Mouse (Mus musculus): ENCODE measurements around the gene Plcxd2.

The Plcxd2 gene

DNA sequence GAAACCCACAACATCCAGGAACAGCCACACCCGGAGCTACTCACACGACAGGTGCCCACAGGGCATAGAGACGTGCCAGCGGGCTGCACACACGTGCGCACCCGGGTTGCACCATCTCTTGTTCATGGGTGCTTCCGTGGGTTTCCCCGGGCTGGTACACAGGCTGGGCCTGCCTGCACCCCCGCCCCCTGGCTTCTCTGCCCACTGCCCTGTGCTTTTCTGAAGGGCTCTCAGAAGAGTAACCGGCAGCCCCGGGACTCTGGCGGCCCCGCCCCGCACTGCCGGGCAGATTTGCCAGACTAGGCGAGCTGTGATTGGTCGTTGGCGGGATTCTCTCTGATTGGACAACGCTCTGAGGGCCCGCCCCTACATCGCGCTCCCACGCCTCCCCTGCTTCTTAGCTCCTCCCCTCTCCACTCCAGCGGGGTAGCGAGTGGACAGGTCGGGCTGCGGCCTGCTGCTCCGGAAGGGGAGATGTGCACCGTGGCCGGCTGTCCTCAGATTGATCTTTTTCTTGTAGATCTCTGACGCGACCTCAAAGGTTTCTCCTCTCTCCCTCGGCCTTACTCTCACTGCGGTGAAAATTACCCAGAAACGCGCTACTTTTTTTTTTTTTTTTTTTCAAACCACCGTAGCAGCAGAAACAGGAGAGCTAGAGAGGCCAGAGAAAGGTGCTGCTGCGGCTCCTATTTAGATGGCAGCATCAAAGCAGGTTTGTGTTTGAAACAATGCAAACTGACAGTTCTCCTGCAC, at the start of gene Plcxd2:
TSS of gene Plcxd2 (minus strand) at position 66 of the 753 bp plus-strand sequence.
- DNase-seq (ENCODE audit: low spot score in 2 of 2) = peak; percentile 86 to 93

DNA sequence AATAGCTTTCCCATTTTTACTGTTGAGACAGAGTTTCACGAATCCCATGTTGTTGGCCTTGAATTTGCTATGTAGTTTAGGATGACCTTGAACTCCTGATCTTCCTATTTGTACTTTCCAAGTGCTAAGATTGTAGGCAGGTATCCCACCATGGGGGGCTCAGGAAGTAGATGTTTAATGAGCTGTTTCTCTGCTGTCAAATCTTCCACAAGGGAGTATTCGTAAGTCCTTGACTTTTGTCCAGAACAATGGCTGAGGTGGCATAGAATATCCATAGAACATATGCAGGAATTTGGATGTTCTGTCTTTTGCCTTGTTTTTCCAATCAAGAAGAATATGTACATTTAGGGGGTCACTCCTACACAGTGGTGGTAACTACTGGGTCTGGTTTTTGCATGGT, 36.9 kb upstream of the Plcxd2 start:
- DNase-seq (ENCODE audit: low spot score in 2 of 2) = no peak

DNA sequence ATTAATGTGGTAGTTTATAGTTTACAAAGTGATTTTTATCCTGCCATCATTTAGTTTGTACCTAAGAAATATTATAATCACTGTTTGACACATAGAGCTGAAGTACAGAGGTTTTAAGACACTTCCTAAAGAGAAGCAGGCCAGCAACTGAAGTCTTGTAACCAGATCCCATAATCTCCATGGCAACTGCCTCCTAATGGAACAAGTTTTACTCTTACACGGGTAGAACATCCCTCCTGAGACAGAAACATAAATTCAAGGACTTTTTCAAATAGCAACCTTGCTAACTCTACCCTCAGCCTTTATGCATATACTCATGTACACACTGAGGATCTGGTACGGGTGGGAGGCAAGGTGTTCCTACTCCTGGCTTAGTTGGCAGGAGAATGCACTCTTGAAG, 26.2 kb upstream of the Plcxd2 start:
- no peak for DNase-seq (ENCODE audit: low spot score in 2 of 2)

DNA sequence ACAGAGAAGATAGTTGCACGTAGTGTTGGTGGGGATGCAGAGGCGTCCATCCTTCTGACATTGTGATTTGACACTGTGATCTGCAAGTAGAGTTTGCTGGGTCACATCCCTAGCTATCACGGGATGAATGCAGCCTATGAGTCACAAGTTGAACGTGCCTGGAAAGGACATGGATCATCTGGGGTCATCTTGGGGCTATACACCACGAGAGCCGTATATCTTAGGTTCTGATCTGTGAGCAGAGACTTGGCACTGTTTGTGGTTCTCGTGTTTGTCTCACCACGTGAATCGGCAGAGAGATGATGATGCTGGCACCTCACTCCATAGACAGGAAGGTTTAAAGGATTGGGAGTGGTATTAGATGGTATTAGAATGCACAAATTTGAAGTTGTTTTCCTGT, 23.9 kb upstream of the Plcxd2 start:
- DNase-seq (ENCODE audit: low spot score in 2 of 2) = no peak

DNA sequence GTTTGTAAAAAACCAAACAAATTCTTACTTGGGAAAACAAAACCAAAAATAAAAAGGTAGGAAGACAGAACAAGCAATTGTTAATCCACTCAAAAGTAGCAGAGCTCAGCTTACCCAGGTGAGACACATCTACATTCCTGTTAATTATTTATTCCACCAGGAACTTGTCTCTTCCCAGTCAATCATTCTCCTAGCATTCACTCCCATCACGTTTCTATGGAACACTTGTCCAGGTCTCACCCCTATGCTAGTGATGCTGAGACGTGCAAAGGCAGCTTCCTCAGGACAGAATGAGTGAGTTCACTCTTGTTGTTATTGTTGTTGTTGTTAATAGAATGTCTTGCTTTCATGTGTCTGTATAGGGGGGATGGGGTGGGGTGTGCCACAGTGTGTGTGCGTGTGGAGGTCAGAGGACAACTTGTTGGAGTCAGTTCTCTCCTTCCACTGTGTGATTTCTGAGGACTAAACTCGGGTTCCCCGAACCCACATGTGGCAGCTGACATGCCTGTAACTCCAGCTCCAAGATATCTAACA, 13.0 kb upstream of the Plcxd2 start:
- no peak for DNase-seq (ENCODE audit: low spot score in 2 of 2)

DNA sequence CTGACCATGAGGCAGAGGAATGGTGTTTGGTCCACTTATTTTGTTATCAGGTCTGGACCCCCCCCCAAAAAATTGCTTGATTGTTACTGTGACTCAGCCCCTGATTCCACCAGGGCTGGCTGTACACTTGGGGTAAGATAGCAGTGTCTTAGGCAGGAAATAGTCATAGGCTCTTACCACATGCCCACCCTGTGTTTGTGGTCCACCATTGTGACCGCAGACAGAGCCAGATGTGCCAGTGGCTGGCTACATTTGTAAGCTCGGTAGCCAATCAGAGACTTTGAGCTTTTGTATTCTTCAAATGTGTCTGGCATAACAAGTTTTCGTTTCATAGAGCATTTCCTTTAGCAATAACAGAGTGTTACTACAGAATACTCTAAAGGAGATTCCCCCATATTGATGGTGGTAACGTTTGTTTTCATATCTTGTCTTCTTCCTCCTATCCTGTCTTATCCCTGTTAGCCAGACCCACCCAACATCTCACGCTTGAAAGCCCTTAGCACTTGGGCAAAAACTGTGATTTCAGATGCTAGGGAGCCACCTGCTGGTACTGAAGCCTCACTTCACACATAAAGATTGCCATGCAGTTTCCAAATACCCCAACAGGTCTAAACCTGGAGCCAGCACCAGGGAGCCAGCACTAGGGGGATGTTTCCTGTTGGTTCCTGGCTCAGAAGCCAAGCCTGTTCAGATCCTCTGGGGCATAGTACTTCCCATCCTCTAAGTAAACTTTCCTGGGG, 12.3 kb upstream of the Plcxd2 start:
- DNase-seq (ENCODE audit: low spot score in 2 of 2) = peak; percentile 29 to 40

DNA sequence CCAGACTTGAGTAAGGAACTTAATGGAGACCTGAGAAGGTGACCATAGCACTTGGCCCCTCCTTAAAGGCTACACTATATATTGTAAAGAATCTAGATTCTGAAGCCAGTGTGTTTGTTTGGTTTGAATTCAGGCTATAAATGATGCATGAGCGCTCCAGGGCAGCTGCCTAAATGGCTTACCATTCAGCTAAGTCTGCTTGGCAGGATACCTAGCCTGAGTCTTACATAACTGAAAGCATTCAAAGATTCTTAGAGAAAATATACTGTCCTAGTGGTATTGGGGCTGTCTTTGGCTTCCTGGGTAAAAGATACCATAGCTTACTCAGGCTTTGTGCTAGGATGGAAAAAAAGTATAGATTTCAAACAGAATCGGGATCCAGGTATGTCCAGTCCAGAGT, 11.3 kb upstream of the Plcxd2 start:
- no peak for DNase-seq (ENCODE audit: low spot score in 2 of 2)

DNA sequence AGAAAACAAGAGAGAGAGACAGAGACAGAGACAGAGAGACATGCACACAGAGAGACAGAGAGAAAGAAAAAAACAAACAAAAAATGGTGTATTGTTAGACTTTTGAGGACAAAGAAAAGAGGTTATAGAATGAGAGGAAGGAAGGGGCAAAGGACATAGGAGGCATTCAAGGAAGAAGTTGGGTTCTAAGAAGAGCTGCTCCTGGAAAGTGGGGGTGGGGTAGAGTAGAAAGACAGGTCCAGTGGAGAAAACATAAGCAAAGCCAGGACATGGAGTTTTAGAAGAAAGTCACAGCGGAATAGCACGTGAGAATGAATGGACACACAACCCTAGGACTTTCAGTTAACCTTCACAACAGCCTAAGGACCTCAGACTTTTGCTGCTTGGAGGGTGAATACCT, 10.4 kb upstream of the Plcxd2 start:
- DNase-seq (ENCODE audit: low spot score in 2 of 2) = no peak

DNA sequence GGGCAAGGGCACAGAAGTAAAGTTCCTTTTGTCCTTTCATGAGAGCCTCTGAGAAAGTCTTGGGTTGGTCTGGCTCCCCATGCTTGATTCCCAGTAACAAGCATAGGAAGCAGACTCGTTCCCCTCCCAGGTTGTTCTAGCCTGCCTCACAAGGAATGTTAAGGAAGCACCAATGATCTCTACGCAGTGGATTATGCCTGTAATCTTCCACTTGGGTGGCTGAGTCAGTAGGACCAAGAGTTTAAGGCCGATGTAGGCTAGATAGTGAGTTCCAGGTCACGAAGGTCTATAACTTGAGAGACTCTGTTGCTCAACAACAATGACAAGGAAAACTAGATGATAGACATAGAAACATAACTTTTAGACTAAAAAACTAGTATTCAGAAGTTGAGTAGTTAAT, 9.8 kb upstream of the Plcxd2 start:
- DNase-seq (ENCODE audit: low spot score in 2 of 2) = no peak

DNA sequence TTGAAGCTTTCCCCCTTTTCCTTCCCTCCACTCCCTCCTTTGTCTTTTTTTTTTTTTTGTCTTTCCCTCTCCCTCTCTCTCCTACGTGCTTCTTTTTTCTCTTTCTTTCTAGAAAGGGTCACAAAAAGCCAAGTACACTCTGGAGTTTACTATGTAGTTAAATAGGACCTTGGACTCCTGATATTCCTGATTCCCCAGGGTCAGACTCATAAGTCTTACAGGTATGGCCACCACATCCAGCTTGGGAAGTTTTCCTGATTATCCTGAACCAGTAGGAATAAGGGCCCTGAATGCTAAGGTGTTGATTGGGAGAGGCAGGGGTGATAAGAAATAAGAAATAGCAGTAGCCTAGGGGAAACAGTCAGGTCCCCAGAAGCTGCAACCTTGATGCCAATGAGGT, 9.3 kb upstream of the Plcxd2 start:
- no peak for DNase-seq (ENCODE audit: low spot score in 2 of 2)

DNA sequence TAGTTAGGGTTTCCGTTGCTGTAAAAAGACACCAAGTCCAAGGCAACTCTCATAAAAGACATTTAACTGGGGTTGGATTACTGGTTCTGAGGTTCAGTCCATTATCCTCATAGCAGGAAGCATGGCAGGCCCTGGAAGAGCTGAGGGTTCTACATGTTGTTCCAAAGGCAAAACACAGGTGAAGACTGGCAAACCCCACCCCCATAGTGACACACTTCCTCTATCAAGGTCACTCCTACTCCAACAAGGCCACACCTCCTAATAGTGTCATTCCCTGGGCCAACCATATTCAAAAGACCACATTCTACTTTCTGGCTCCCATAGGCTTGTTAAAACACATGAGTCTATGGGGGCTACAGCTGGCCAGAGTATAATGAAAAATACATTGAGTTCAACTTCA, 1.7 kb upstream of the Plcxd2 start:
- no peak for DNase-seq (ENCODE audit: low spot score in 2 of 2)

DNA sequence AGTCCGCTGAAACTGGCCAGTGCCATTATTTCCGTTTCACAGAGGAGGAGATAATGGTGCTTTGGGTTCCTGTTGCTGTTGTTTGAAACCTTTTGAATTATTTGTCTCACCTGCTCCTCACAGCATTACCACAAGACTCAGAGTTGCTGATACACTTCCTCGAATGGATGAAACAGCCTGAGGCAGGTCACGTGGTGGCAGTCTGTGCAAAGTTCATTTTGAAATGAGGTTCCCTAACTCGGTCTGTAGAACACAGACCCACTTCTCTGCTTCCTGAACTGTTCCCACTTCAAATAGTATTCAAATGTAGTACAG, 845 bp upstream of the Plcxd2 start:
- DNase-seq (ENCODE audit: low spot score in 2 of 2) = peak in 1 of 2 experiments; percentile 10

DNA sequence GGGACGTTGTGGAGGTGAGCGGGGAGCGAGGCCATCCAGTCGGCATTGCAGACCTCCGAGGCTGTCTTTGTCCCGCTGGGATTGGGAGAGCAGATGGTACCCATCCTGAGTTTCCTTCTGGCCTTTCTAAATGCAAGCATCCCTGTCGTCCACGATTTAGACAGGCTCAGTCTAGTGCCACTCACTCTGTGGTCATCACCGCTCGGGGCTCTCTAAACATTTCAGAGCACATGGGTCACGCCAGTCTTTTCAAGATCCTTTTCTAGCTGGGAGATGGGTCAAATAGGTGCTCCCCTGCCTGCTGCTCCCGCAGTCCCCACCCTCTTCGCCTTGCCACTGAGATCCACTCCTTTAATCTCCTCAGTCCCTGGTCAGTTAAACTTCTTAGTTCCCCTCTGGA, 301 bp downstream of the Plcxd2 start:
- no peak for DNase-seq (ENCODE audit: low spot score in 2 of 2)

DNA sequence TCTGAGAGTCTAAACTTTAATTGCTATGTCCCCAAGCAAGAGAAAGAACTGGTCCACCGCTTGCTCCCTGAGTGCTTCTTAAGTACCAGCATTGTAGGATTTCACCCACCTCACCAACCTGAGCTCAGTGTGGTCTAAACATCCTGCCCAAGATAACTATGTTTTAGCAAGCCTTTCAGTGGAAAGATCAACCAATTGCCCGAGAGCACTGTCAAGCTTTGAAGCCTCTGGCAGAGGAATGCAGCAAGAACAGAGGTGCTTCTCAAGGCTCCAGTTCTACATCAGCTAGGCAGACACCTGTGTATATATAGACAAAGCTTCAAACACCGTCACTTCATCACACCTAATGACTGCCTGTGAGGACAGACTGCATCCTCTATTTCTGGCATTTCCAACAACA, 1.3 kb downstream of the Plcxd2 start:
- no peak for DNase-seq (ENCODE audit: low spot score in 2 of 2)

DNA sequence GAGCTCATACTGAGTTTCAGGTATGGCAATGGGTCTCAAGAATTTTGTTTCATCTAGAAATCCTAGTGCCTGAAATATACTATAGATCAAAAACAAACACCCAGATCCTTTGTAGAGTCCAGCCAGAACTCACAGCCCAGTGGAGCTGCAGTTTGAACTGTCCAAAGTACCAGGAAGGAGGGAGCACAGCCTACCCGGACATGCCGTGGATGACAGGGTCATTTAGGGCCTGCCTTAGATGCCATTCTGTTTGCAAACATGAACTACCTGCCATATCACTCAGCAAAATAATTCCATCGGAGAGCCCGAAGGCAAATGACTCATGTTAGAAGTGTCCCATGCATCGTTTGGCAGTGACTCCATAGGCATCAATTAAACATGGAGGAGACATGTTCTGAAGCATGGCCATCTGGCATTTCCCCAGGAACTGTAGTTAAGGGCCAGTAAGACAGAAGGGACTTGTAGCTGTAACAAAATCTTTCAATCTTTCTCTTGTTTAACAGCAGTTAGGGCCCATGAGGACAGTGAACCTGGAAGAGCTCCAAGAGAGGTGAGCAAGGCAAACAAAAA, 1.9 kb downstream of the Plcxd2 start:
- DNase-seq (ENCODE audit: low spot score in 2 of 2) = no peak

DNA sequence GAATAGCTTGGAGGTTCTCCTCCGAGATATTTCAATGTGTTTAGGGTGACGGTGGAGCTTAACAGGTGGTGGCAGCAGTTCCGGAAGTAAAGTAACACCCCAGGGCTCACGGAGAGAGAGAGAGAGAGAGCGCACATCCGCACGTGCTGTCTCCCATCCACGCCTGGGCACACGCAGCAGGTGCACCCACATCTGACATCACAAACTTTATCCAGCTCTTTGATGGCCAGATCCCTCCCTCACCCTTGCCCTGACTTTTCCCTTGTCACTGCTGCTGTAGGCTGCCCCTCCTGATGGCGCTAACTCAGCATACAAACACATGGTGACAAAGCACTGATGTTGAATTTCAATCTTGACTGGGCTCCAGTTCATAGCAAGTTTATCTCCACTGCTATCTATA, 3.8 kb downstream of the Plcxd2 start:
- no peak for DNase-seq (ENCODE audit: low spot score in 2 of 2)

DNA sequence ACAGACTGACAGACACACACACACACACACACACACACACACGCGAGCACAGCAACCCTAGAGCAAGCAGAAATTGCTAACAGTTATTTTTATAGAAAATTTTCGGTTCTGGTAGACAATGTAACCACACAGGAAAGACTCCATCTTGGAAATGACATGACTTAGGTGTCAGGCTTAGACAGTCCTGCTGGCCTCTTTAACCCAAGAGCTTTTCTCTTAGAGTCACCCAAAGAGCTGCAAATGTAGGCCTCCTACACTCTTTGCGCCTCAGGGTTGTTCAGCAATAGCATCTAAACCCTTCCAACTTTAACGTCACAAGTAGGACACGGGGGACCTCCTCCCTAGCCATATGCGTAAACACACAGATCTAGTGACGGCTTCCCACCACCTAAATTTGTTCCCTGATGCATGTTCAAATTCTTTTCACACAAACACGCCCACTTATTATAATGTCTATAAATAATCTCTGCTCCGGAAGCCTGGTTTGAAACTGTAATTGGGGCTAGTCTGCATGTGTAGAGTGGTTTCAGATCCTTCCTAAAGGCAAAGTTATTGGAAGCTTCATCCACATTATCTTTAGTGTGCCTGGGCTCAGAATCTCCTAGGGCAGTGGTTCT, 8.4 kb downstream of the Plcxd2 start:
- no peak for DNase-seq (ENCODE audit: low spot score in 2 of 2)

DNA sequence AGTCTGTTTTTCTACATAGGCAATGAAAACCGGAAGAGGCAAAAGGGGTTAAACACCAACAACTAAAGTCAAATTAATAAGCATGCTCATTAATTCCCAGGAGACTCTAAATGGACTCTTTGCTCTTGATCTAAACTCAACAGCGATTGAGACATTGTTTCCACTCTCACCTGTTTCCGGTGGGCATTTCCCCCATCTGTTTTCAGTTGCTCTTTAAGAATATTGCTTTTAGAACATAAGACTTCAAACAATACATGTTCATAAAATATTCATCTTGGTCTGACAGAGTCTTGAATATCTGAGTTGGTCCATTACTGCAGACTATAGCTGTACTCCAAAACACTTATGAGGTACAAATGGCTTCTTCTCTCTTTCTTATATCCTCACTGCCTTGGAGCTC, 9.0 kb downstream of the Plcxd2 start:
- DNase-seq (ENCODE audit: low spot score in 2 of 2) = no peak

DNA sequence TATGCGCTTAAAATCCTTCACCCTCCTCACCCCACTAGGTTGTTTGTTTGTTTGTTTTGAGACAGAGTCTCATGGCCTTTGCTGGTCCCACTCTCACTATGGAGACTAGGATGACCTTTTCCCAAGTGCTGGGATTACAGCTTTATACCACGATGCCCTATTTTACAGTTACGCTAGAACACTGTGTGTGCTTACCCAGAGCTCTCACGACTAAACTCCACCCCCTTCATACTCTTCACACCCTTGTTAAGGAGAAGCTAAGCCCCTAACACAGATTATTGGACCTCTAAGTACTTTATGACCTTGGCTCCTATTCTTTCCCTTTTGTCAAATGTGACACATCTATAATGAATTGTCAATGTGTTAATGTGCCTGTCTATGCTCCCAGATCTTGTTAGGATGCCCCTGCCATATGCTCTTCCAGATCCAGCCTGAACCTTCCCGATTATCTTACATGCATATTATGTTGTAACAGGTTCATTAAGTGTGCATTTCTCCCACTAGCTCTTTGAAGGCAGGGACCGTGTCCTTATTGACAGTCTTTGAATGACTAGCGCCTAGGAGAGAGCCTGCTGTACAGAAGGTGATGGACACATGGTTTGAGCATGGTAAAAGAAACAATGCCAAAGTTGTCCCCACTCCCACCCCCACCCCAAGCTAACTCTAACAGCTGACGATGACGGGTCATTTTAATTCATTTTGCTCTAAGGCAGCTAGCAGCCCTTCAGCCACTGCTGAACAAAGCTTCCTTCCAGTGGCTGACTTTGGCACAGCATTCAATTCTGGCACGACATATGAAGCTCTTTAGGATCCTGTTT, 10.4 kb downstream of the Plcxd2 start:
- no peak for DNase-seq (ENCODE audit: low spot score in 2 of 2)

DNA sequence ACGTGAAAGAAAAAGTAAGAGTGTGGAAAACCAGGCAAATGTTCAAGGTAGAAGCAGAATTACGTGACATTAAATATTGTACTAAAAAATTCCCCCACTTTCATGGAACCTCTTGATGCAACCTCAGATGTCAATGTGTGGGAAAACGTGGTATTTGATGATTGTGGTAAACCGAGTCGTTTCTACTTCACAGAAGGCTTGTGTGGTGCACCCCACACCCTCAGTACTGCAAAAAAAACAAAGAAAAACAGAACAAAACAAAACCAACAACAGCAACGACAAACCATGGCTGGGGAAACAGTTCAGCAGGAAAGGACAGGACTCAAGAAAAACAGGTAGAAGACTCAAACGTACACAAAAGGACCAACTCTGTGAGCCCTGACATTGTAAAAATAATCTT, 11.8 kb downstream of the Plcxd2 start:
- DNase-seq (ENCODE audit: low spot score in 2 of 2) = no peak

DNA sequence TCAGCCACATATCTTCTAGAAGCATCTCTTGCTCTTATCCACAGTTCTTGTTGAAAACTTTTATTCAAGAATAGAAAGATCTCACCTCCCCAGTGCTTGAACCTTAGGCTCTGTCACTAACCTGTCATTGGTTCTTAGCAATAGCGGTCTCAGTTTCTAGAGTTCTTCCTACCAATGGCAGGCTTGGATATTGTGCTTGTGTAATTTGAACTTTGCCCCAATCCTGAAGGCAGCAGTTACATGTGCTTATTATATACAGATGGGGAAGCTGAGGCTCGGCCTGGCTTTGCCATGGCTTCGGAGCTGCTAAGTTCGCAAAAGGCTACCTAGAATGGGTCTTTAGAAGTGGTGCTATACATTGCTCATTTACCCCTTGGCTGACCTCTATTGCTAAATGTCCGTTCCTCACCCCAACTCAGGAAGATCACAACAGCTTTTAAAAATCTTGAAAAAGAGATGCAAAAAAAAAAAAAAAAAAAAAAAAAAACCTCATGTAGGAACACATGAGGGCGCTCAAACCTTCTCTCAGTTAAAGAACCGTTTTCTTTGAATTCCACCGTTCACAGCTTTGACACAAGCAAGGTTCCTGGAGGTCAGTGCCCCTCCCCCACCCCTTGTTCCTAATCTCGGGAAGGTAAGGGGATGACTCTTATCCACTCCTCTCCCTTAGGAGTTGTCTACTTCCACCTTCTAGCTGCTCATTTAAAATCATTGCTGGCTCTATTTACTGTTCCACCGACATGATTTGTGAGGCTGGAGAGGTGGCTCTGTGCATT, 18.9 kb downstream of the Plcxd2 start:
- no peak for DNase-seq (ENCODE audit: low spot score in 2 of 2)
